Mouse (Mus musculus): ENCODE results near the gene Hsd11b2. TPM values are rescaled to one million over a fixed set of nuclear protein-coding genes. Genes with fewer than 3 reads are reported as not detected.

Gene Hsd11b2
- 0.06 TPM in 1 of 2 replicates, not detected in the other for polyA plus RNA-seq (2012; ENCODE audit: low replicate concordance)

GRCm38 (mm10) chr8:105518436-105519313 is at the start of gene Hsd11b2:
Gene Hsd11b2, plus strand, starts transcription at chr8:105518755.

DNA sequence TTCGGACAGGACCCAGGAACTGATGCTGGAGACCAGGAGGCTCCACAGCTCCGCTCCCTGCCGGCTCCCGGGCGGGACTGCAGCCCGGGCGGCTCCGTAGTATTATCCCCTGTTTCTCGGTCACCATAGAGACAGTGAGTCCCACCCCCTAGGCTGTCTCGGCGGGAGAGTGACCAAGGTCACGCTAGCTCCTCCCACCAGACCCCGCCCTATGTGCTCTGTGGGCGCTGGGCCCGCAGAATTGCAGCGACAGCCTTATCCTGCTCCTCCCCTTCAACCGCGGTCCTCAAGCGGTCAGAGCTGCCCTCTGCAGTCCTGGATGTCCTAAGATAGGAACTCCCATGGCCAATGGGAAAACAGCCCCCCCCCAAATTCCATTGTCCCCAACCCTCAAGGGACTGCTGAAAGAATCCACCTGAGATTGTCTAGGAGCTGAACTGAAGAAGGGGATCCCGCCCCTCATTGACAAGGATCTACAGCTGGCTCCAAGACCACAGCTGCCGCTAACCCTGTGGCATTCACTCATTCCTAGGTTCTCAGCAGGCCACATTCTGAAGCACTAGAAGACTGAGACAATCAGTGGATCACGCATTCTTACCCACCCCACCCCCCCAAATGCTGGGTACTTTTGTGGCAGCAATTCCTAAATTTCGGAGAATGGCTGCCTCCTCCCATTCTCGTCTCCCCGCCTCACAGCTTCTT is 47.1 kb upstream of the Hsd11b2 start, which contains the start of gene Tppp3:
Tppp3 (minus strand) TSS at position 213 of the 702 bp plus-strand sequence.

DNA sequence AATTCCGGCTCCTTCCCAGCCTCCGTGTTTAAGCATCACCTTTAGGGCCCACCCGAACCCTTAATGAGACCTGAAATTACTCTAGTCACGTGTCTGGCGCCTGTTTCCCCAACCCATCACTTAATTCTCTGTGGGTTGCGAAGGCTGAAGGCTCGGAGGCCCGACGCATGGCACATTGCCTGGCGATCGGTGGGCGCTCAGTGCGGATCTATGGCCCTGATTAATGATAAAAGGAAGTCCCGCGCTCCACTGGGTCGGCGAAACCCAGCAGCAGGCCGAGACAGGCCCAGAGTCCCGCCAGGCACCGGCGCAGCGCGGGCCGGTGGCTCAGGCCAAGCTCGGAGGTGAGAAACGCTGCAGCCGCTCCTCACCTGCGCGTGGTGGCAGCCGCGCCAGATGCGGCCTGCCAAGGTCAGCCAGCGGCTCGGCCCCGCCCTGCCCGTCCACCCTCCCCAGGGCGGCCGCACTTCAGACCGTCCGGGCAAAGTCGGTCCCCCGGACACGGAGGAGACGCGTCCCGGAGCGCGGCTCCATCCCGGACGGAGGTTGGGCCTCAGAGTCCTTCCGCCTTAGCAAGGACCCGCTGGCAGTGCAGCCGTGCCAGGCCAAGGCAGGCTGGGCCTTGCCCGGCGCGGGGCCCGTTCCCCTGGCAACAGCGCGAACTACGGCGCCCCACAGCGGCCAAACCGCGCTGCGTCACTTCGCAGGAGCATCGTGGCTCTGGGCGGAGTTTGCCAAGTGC is 21.9 kb upstream of the Hsd11b2 start, which contains the start of gene Zdhhc1:
Zdhhc1 (minus strand) TSS at position 464 of the 742 bp plus-strand sequence.

GRCm38 (mm10) chr8:105565952-105566702 is 47.6 kb downstream of the Hsd11b2 start, which contains the start of gene Atp6v0d1:
Gene Atp6v0d1, minus strand, starts transcription at chr8:105566047.

Other genes starting within 250 kb of the Hsd11b2 start
- gene Hsf4, start 249.0 kb upstream of the Hsd11b2 start, polyA plus RNA-seq (2012; ENCODE audit: low replicate concordance), result 2.4 and 4.4 TPM in 2 replicates
- gene Nol3, start 242.6 kb upstream of the Hsd11b2 start, polyA plus RNA-seq (2012; ENCODE audit: low replicate concordance), result 0.17 and 0.31 TPM in 2 replicates
- 2.1 and 2.8 TPM in 2 replicates for gene 4931428F04Rik, start 228.9 kb upstream of the Hsd11b2 start, polyA plus RNA-seq (2012; ENCODE audit: low replicate concordance)
- gene Exoc3l, start 222.7 kb upstream of the Hsd11b2 start, polyA plus RNA-seq (2012; ENCODE audit: low replicate concordance), result 2.2 and 4.8 TPM in 2 replicates
- gene E2f4, start 221.1 kb upstream of the Hsd11b2 start, polyA plus RNA-seq (2012; ENCODE audit: low replicate concordance), result 41.3 and 68.2 TPM in 2 replicates
- gene Elmo3, start 213.2 kb upstream of the Hsd11b2 start, polyA plus RNA-seq (2012; ENCODE audit: low replicate concordance), result 3.4 and 3.9 TPM in 2 replicates
- gene Lrrc29, start 192.5 kb upstream of the Hsd11b2 start, polyA plus RNA-seq (2012; ENCODE audit: low replicate concordance), result 0.55 and 2.4 TPM in 2 replicates
- gene Tmem208, start 192.4 kb upstream of the Hsd11b2 start, polyA plus RNA-seq (2012; ENCODE audit: low replicate concordance), result 32.3 and 42.4 TPM in 2 replicates
- 35.9 and 70.7 TPM in 2 replicates for gene Fhod1, start 170.8 kb upstream of the Hsd11b2 start, polyA plus RNA-seq (2012; ENCODE audit: low replicate concordance)
- 2.3 and 3.7 TPM in 2 replicates for gene Slc9a5, start 169.9 kb upstream of the Hsd11b2 start, polyA plus RNA-seq (2012; ENCODE audit: low replicate concordance)
- gene Plekhg4, start 145.5 kb upstream of the Hsd11b2 start, polyA plus RNA-seq (2012; ENCODE audit: low replicate concordance), result 0.11 TPM in 1 of 2 replicates, not detected in the other
- gene Kctd19, start 105.3 kb upstream of the Hsd11b2 start, polyA plus RNA-seq (2012; ENCODE audit: low replicate concordance), result 0.04 TPM in 1 of 2 replicates, not detected in the other
- gene Lrrc36, start 105.2 kb upstream of the Hsd11b2 start, polyA plus RNA-seq (2012; ENCODE audit: low replicate concordance), result 0.11 TPM in 1 of 2 replicates, not detected in the other
- gene Tppp3, start 47.2 kb upstream of the Hsd11b2 start, polyA plus RNA-seq (2012; ENCODE audit: low replicate concordance), result 11.8 and 41.7 TPM in 2 replicates
- 8.8 and 14.2 TPM in 2 replicates for gene Zdhhc1, start 21.9 kb upstream of the Hsd11b2 start, polyA plus RNA-seq (2012; ENCODE audit: low replicate concordance)
- 16.6 and 36.8 TPM in 2 replicates for gene Atp6v0d1, start 47.3 kb downstream of the Hsd11b2 start, polyA plus RNA-seq (2012; ENCODE audit: low replicate concordance)
- 13.2 and 17.0 TPM in 2 replicates for gene Ripor1, start 86.5 kb downstream of the Hsd11b2 start, polyA plus RNA-seq (2012; ENCODE audit: low replicate concordance)
- 167 and 352 TPM in 2 replicates for gene Ctcf, start 117.8 kb downstream of the Hsd11b2 start, polyA plus RNA-seq (2012; ENCODE audit: low replicate concordance)
- gene Agrp, start 118.6 kb downstream of the Hsd11b2 start, polyA plus RNA-seq (2012; ENCODE audit: low replicate concordance), result not detected in 2 replicates
- gene Carmil2, start 167.5 kb downstream of the Hsd11b2 start, polyA plus RNA-seq (2012; ENCODE audit: low replicate concordance), result 183 and 580 TPM in 2 replicates
- gene Acd, start 182.3 kb downstream of the Hsd11b2 start, polyA plus RNA-seq (2012; ENCODE audit: low replicate concordance), result 23.1 and 61.2 TPM in 2 replicates
- gene Pard6a, start 182.4 kb downstream of the Hsd11b2 start, polyA plus RNA-seq (2012; ENCODE audit: low replicate concordance), result 5.1 and 6.2 TPM in 2 replicates
- not detected in 2 replicates for gene 4933405L10Rik, start 188.9 kb downstream of the Hsd11b2 start, polyA plus RNA-seq (2012; ENCODE audit: low replicate concordance)
- 8.9 and 12.2 TPM in 2 replicates for gene Enkd1, start 189.5 kb downstream of the Hsd11b2 start, polyA plus RNA-seq (2012; ENCODE audit: low replicate concordance)
- 3.2 and 6.1 TPM in 2 replicates for gene Gfod2, start 239.9 kb downstream of the Hsd11b2 start, polyA plus RNA-seq (2012; ENCODE audit: low replicate concordance)

Data from hematopoietic multipotent progenitor cell, adult 10-12 weeks (in vitro differentiated cells).